Mouse (Mus musculus): ENCODE measurements around the gene Kctd14. TPM values are rescaled to one million over a fixed set of nuclear protein-coding genes. Genes with fewer than 3 reads are reported as not detected.
"Not testable (repeated sequence)": the region's sequence is repeated elsewhere in the genome, so short reads cannot be mapped to it uniquely, and the experiment has no call there.

The Kctd14 gene
- polyA plus RNA-seq (2012; fragmentation: generic; extraction: Trizol), result 0.10 TPM

- not testable (repeated sequence) for H3K36me3 ChIP-seq (ENCODE audit: control insufficient read depth, insufficient read depth); H3K27me3 ChIP-seq (ENCODE audit: control insufficient read depth, insufficient read depth, insufficient read length); H3K4me2 ChIP-seq (ENCODE audit: low read depth); H3K4me3 ChIP-seq; H3ac ChIP-seq (ENCODE audit: control insufficient read depth, insufficient read length); H3K79me2 ChIP-seq (ENCODE audit: control insufficient read depth, insufficient read depth)
Measured at GRCm38 (mm10) chr7:97451023-97451422, at the start of gene Kctd14. Gene Kctd14 (plus strand): TSS chr7:97451323.

- no peak for TF ChIP-seq TCF3 (IDR thresholded peaks at IDR 0.05; ENCODE audit: insufficient read length, low read depth)
- TF ChIP-seq USF1 (IDR thresholded peaks at IDR 0.05; ENCODE audit: low read depth), result no peak
- TF ChIP-seq REST (IDR thresholded peaks at IDR 0.05; ENCODE audit: insufficient read depth, insufficient read length), result no peak
- no peak for TF ChIP-seq E2F4 (IDR thresholded peaks at IDR 0.05; ENCODE audit: insufficient read depth)
- TF ChIP-seq TCF12 (IDR thresholded peaks at IDR 0.05; ENCODE audit: insufficient read depth, poor library complexity, severe bottlenecking), result no peak
- no peak for TF ChIP-seq POLR2A (IDR thresholded peaks at IDR 0.05; ENCODE audit: insufficient read length, low read depth)
- TF ChIP-seq MYOD1 (IDR thresholded peaks at IDR 0.05; ENCODE audit: control insufficient read depth in 1 of 3, insufficient read length in 2 of 3, low read depth in 2 of 3), result no peak
- Histone ChIP-seq H3K79me2 (ENCODE audit: control insufficient read depth, insufficient read depth) (peaks cover 25% of the 10 kb centered on the region), H3ac (ENCODE audit: control insufficient read depth, insufficient read length) (no peak overlapping the region), H3K27me3 (ENCODE audit: control insufficient read depth, insufficient read depth, insufficient read length) (no peaks in the 10 kb centered on the region), H3K4me3 (no peak overlapping the region), H3K4me2 (ENCODE audit: low read depth) (no peak overlapping the region), H3K36me3 (ENCODE audit: control insufficient read depth, insufficient read depth) (peaks cover 3% of the 10 kb centered on the region)
Measured at GRCm38 (mm10) chr7:97407145-97407544, 44.0 kb upstream of the Kctd14 start.

- H3ac ChIP-seq (ENCODE audit: control insufficient read depth, insufficient read length), result no peak overlapping the region
- no peak overlapping the region for H3K4me3 ChIP-seq
- TF ChIP-seq POLR2A (IDR thresholded peaks at IDR 0.05; ENCODE audit: insufficient read length, low read depth) (no peak), E2F4 (IDR thresholded peaks at IDR 0.05; ENCODE audit: insufficient read depth) (no peak), MAX (IDR thresholded peaks at IDR 0.05; ENCODE audit: low read depth) (no peak), USF1 (IDR thresholded peaks at IDR 0.05; ENCODE audit: low read depth) (no peak), SRF (IDR thresholded peaks at IDR 0.05; ENCODE audit: control insufficient read depth, insufficient read length, low read depth) (no peak), POLR2AphosphoS2 (IDR thresholded peaks at IDR 0.05; ENCODE audit: insufficient read length, low read depth) (no peak), TCF3 (IDR thresholded peaks at IDR 0.05; ENCODE audit: insufficient read length, low read depth) (no peak), TCF12 (IDR thresholded peaks at IDR 0.05; ENCODE audit: insufficient read depth, poor library complexity, severe bottlenecking) (no peak), CEBPB (IDR thresholded peaks at IDR 0.05; ENCODE audit: insufficient read depth, poor library complexity, severe bottlenecking) (no peak), MYOD1 (IDR thresholded peaks at IDR 0.05; ENCODE audit: control insufficient read depth in 1 of 3, insufficient read length in 2 of 3, low read depth in 2 of 3) (no peak), REST (IDR thresholded peaks at IDR 0.05; ENCODE audit: insufficient read depth, insufficient read length) (no peak), MYOG (IDR thresholded peaks at IDR 0.05; ENCODE audit: control insufficient read depth in 1 of 3, insufficient read depth in 1 of 3, insufficient read length in 2 of 3, low read depth in 2 of 3) (no peak)
- peaks cover 3% of the 10 kb centered on the region for H3K36me3 ChIP-seq (ENCODE audit: control insufficient read depth, insufficient read depth)
- no peaks in the 10 kb centered on the region for H3K27me3 ChIP-seq (ENCODE audit: control insufficient read depth, insufficient read depth, insufficient read length)
- no peaks in the 10 kb centered on the region for H3K79me2 ChIP-seq (ENCODE audit: control insufficient read depth, insufficient read depth)
- H3K4me2 ChIP-seq (ENCODE audit: low read depth), result no peak overlapping the region
Measured at GRCm38 (mm10) chr7:97411106-97411505, 40.0 kb upstream of the Kctd14 start.

GRCm38 (mm10) chr7:97411575-97411974 is 39.5 kb upstream of the Kctd14 start:
- no peak overlapping the region for H3K4me3 ChIP-seq
- peaks cover 3% of the 10 kb centered on the region for H3K36me3 ChIP-seq (ENCODE audit: control insufficient read depth, insufficient read depth)
- no peaks in the 10 kb centered on the region for H3K27me3 ChIP-seq (ENCODE audit: control insufficient read depth, insufficient read depth, insufficient read length)
- no peak for TF ChIP-seq POLR2AphosphoS2 (IDR thresholded peaks at IDR 0.05; ENCODE audit: insufficient read length, low read depth)
- TF ChIP-seq USF1 (IDR thresholded peaks at IDR 0.05; ENCODE audit: low read depth), result no peak
- TF ChIP-seq MYOD1 (IDR thresholded peaks at IDR 0.05; ENCODE audit: control insufficient read depth in 1 of 3, insufficient read length in 2 of 3, low read depth in 2 of 3), result no peak
- no peak for TF ChIP-seq REST (IDR thresholded peaks at IDR 0.05; ENCODE audit: insufficient read depth, insufficient read length)
- TF ChIP-seq TCF12 (IDR thresholded peaks at IDR 0.05; ENCODE audit: insufficient read depth, poor library complexity, severe bottlenecking), result no peak
- TF ChIP-seq CEBPB (IDR thresholded peaks at IDR 0.05; ENCODE audit: insufficient read depth, poor library complexity, severe bottlenecking), result no peak
- no peak for TF ChIP-seq E2F4 (IDR thresholded peaks at IDR 0.05; ENCODE audit: insufficient read depth)
- no peak for TF ChIP-seq SRF (IDR thresholded peaks at IDR 0.05; ENCODE audit: control insufficient read depth, insufficient read length, low read depth)
- TF ChIP-seq MAX (IDR thresholded peaks at IDR 0.05; ENCODE audit: low read depth), result no peak
- TF ChIP-seq POLR2A (IDR thresholded peaks at IDR 0.05; ENCODE audit: insufficient read length, low read depth), result no peak
- TF ChIP-seq TCF3 (IDR thresholded peaks at IDR 0.05; ENCODE audit: insufficient read length, low read depth), result no peak
- TF ChIP-seq MYOG (IDR thresholded peaks at IDR 0.05; ENCODE audit: control insufficient read depth in 1 of 3, insufficient read depth in 1 of 3, insufficient read length in 2 of 3, low read depth in 2 of 3), result no peak
- no peaks in the 10 kb centered on the region for H3K79me2 ChIP-seq (ENCODE audit: control insufficient read depth, insufficient read depth)
- H3K4me2 ChIP-seq (ENCODE audit: low read depth), result no peak overlapping the region
- H3ac ChIP-seq (ENCODE audit: control insufficient read depth, insufficient read length), result no peak overlapping the region

- TF ChIP-seq TCF12 (IDR thresholded peaks at IDR 0.05; ENCODE audit: insufficient read depth, poor library complexity, severe bottlenecking), result no peak
- no peak for TF ChIP-seq USF1 (IDR thresholded peaks at IDR 0.05; ENCODE audit: low read depth)
- no peak for TF ChIP-seq E2F4 (IDR thresholded peaks at IDR 0.05; ENCODE audit: insufficient read depth)
- TF ChIP-seq TCF3 (IDR thresholded peaks at IDR 0.05; ENCODE audit: insufficient read length, low read depth), result no peak
- TF ChIP-seq REST (IDR thresholded peaks at IDR 0.05; ENCODE audit: insufficient read depth, insufficient read length), result no peak
- no peak for TF ChIP-seq SRF (IDR thresholded peaks at IDR 0.05; ENCODE audit: control insufficient read depth, insufficient read length, low read depth)
- TF ChIP-seq POLR2A (IDR thresholded peaks at IDR 0.05; ENCODE audit: insufficient read length, low read depth), result no peak
- TF ChIP-seq POLR2AphosphoS2 (IDR thresholded peaks at IDR 0.05; ENCODE audit: insufficient read length, low read depth), result no peak
- TF ChIP-seq MYOG (IDR thresholded peaks at IDR 0.05; ENCODE audit: control insufficient read depth in 1 of 3, insufficient read depth in 1 of 3, insufficient read length in 2 of 3, low read depth in 2 of 3), result no peak
- no peak for TF ChIP-seq MAX (IDR thresholded peaks at IDR 0.05; ENCODE audit: low read depth)
- no peak for TF ChIP-seq CEBPB (IDR thresholded peaks at IDR 0.05; ENCODE audit: insufficient read depth, poor library complexity, severe bottlenecking)
- Histone ChIP-seq H3K27me3 (ENCODE audit: control insufficient read depth, insufficient read depth, insufficient read length) (no peaks in the 10 kb centered on the region), H3K79me2 (ENCODE audit: control insufficient read depth, insufficient read depth) (no peaks in the 10 kb centered on the region), H3K4me3 (no peak overlapping the region), H3K36me3 (ENCODE audit: control insufficient read depth, insufficient read depth) (peaks cover 3% of the 10 kb centered on the region), H3ac (ENCODE audit: control insufficient read depth, insufficient read length) (no peak overlapping the region), H3K4me2 (ENCODE audit: low read depth) (no peak overlapping the region)
Measured at GRCm38 (mm10) chr7:97413981-97414380, 37.1 kb upstream of the Kctd14 start.

All from myocyte (in vitro differentiated cells).